Mouse (Mus musculus) ES-E14 (cell line): ENCODE results near the gene Vps13c. TPM values are rescaled to one million over a fixed set of nuclear protein-coding genes. Genes with fewer than 3 reads are reported as not detected.

Experiments
- DNase-seq: peaks from one replicate; pipeline ENCODE4 v3.0.0-alpha.2; 2013; ENCODE audit warnings: low read depth, low spot score
- H3K27ac ChIP-seq: 2 replicates; pipeline ENCODE4 v1.5.1; 2012; ENCODE audit warnings: low read depth, mild to moderate bottlenecking, low read length, moderate library complexity, mixed read lengths; ENCODE audit not compliant: poor library complexity, insufficient read depth, severe bottlenecking
- H3K36me3 ChIP-seq: 2 replicates; pipeline ENCODE4 v1.6.1; 2012; ENCODE audit warnings: mild to moderate bottlenecking, low read length, moderate library complexity, mixed read lengths; ENCODE audit not compliant: control insufficient read depth, poor library complexity, insufficient read depth, severe bottlenecking
- H3K4me1 ChIP-seq, 2 experiments: fragments of 150-350 bp in 1 of 2; sonication (generic) in 1 of 2; 2 replicates each; pipeline ENCODE4 v1.6.1; 2012; ENCODE audit warnings: low read length in 2 of 2, mild to moderate bottlenecking in 1 of 2, mixed read lengths in 1 of 2; ENCODE audit not compliant: control insufficient read depth in 2 of 2, insufficient read depth in 2 of 2, poor library complexity in 1 of 2
- H3K4me3 ChIP-seq, 2 experiments: fragments of 150-350 bp in 1 of 2; sonication (generic) in 1 of 2; 2 replicates each; pipeline ENCODE4 v1.5.1; 2012; ENCODE audit warnings: low read length in 2 of 2, low read depth in 1 of 2, mild to moderate bottlenecking in 1 of 2, mixed read lengths in 1 of 2; ENCODE audit not compliant: insufficient read depth in 1 of 2, poor library complexity in 1 of 2, severe bottlenecking in 1 of 2
- H3K9ac ChIP-seq: 2 replicates; pipeline ENCODE4 v1.6.1; 2012; ENCODE audit warnings: low read depth, mild to moderate bottlenecking, low read length, mixed read lengths; ENCODE audit not compliant: poor library complexity, insufficient read depth, severe bottlenecking
- H3K9me3 ChIP-seq: fragments of 150-350 bp; sonication (generic); 2 replicates; pipeline ENCODE4 v1.6.1; 2012; ENCODE audit warnings: low read depth, mild to moderate bottlenecking, low read length; ENCODE audit not compliant: control insufficient read depth, insufficient read depth
- CHD2 ChIP-seq: IDR thresholded peaks from 2 replicates; pipeline ENCODE4 v1.6.1; 2014; ENCODE audit warnings: mild to moderate bottlenecking, low read depth, low read length, inconsistent platforms
- HCFC1 ChIP-seq: IDR thresholded peaks from 2 replicates; pipeline ENCODE4 v1.6.1; 2012; ENCODE audit warnings: low read length, inconsistent platforms, borderline replicate concordance; ENCODE audit not compliant: insufficient read depth
- MAFK ChIP-seq: IDR thresholded peaks from 2 replicates; pipeline ENCODE4 v1.6.1; 2014; ENCODE audit warnings: mild to moderate bottlenecking, low read depth, low read length, inconsistent platforms; ENCODE audit not compliant: insufficient read depth
- ZC3H11A ChIP-seq: IDR thresholded peaks from 2 replicates; pipeline ENCODE4 v1.6.1; 2012; ENCODE audit warnings: low read depth, mild to moderate bottlenecking, inconsistent platforms, low read length, borderline replicate concordance
- ZNF384 ChIP-seq: IDR thresholded peaks from 2 replicates; pipeline ENCODE4 v1.6.1; 2012; ENCODE audit warnings: low read depth, low read length, inconsistent platforms
- in situ Hi-C, 2 experiments: fragments of 600-800 bp; cut with MboI; formaldehyde crosslinking; loops; one replicate each; pipeline ENCODE4 v1.15.1; 2025; ENCODE audit warnings: low sequenced_read_pairs in 2 of 2, inconsistent platforms in 1 of 2; ENCODE audit not compliant: unreplicated experiment in 2 of 2
- total RNA-seq: library from RNA; depleted of rRNA; stranded (reverse); fragments of 300-350 nt; gene quantifications from 2 replicates; pipeline ENCODE4 v1.2.3, GENCODE M21; 2012

Gene Vps13c
- total RNA-seq, 1 experiment: 27.3 TPM

DNA sequence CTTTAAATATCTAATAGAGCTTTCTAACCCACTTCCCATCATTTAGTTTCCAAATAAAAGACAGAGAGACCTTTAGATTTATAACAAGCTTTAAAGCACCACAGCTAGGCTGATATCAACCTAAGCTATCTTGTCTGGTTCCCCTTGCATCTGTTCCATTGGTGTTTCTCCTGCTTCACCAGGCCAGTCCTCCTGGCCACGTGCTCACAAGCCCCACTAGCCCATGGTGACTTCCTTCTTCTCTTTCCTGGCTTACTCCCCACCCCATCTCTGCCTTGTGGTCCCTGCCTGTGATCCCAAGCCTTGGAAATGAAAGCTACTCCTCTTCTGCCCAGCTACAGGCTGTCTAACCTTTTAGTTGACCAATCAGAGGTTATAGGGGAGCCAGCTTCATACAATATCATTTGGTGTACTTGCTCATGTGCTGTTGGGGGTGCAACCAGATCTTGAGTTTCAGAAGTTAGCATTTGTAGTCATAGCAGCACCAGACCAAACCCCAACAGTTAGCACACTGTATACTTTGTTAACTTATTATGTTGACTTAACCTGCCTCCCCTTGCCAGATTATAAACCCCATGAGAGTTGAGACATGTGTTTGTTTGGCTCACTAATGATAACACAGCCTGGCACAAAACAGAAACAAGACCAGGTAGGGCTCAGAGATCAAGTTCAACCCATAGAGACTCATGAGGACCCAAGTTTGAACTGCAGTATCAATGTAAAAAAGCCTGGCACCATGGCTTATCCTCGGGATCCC, 23.8 kb upstream of the Vps13c start:
- Histone ChIP-seq H3K9ac (no peak overlapping the region), H3K4me1 (peaks cover 3 to 10% of the 10 kb centered on the region in 2 experiments; a peak in 3 of 4 replicates), H3K9me3 (no peaks in the 10 kb centered on the region), H3K27ac (no peak overlapping the region), H3K4me3 (no peak overlapping the region), H3K36me3 (no peaks in the 10 kb centered on the region)
- in situ Hi-C loops: no loop called here
- no peak for DNase-seq
- TF ChIP-seq MAFK (no peak), ZNF384 (no peak), CHD2 (no peak), ZC3H11A (no peak), HCFC1 (no peak)

DNA sequence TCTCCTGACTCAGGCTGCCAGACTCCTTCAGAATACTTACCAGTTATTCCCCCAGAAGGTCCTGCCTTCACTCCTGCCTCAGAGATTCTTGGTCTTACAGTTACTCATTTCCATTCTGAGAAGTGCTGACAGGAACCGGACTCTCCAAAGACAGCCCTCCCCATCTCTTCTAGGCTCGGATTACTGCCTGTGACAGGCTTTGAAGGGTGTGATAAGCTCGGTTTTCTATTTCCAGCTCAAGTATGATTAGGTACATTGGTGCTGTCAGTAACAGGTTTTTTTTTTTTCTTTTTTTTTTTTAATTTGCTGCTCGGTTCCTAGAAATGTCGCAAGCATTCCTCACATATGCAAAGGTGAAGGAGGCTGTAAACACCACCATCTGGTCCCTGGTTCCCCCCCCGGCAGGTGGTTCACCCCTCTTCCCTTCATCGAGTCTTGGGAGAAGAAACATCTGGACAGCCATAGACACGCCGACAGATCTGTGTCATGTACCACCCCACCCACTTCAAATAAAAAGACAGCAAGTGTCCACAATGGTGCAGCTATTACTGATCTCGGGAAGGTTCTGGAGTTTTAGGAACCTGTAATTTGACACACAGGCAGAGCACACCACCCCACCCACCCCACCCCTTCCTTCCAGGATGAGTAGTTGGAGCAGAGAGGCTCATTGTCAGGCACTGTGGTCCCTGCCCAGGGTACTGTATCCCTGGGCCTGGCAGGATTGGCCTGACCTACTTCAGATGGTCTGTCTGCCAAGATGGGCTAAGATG, 22.1 kb upstream of the Vps13c start:
- no peaks in the 10 kb centered on the region for H3K9me3 ChIP-seq
- no peak for DNase-seq
- in situ Hi-C loops: no loop called here
- H3K4me3 ChIP-seq: peak overlapping the region in 1 of 2 experiments; percentile 27; a peak in 2 of 4 replicates
- H3K36me3 ChIP-seq: no peaks in the 10 kb centered on the region
- no peak for TF ChIP-seq ZC3H11A
- TF ChIP-seq HCFC1: no peak
- no peak for TF ChIP-seq MAFK
- TF ChIP-seq ZNF384: no peak; the same call in 1 of the 2 replicates
- TF ChIP-seq CHD2: no peak
- H3K27ac ChIP-seq: no peak overlapping the region
- H3K4me1 ChIP-seq: peaks cover 3 to 10% of the 10 kb centered on the region in 2 experiments; a peak in 3 of 4 replicates
- H3K9ac ChIP-seq: no peak overlapping the region

DNA sequence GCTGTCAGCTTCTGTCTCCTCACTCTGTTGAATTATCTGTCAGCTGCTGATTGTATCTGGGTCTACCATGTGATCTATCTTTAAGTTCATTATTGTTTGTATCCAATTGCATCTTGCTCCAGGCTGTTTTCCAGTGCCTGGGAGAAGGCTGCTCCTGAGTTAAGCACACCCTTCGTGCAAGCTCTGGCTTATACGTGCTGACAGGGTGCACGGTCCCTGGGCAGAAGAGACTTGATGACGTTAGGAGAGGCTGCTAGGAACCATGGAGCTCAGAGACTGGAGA, 21.6 kb upstream of the Vps13c start:
- in situ Hi-C loops: no loop called here

GRCm38 (mm10) chr9:67823131-67823530, 17.1 kb upstream of the Vps13c start:
- TF ChIP-seq ZNF384: no peak
- Histone ChIP-seq H3K9me3 (no peaks in the 10 kb centered on the region), H3K27ac (no peak overlapping the region), H3K9ac (no peak overlapping the region), H3K36me3 (no peaks in the 10 kb centered on the region), H3K4me3 (no peak overlapping the region), H3K4me1 (peaks cover 0 to 3% of the 10 kb centered on the region in 2 experiments; a peak in 2 of 4 replicates)
- in situ Hi-C loops: no loop called here
- DNase-seq: no peak

More for the DNA sequence above, 21.6 kb upstream of the Vps13c start:
- Histone ChIP-seq H3K27ac (no peak overlapping the region), H3K4me1 (peaks cover 3 to 10% of the 10 kb centered on the region in 2 experiments; a peak in 3 of 4 replicates), H3K9me3 (no peaks in the 10 kb centered on the region), H3K9ac (no peak overlapping the region), H3K4me3 (no peak overlapping the region; a peak in 1 of 4 replicates), H3K36me3 (no peaks in the 10 kb centered on the region)
- no peak for DNase-seq
- no peak for TF ChIP-seq HCFC1
- TF ChIP-seq ZNF384: no peak
- no peak for TF ChIP-seq ZC3H11A
- no peak for TF ChIP-seq CHD2
- no peak for TF ChIP-seq MAFK

GRCm38 (mm10) chr9:67825527-67825926, 14.7 kb upstream of the Vps13c start:
- Histone ChIP-seq H3K4me1 (no peaks in the 10 kb centered on the region), H3K9ac (no peak overlapping the region), H3K4me3 (no peak overlapping the region), H3K36me3 (no peaks in the 10 kb centered on the region), H3K27ac (no peak overlapping the region), H3K9me3 (no peaks in the 10 kb centered on the region)
- TF ChIP-seq HCFC1 (no peak), ZNF384 (no peak)
- no peak for DNase-seq
- in situ Hi-C loops: no loop called here
